Mouse (Mus musculus) MEL (cell line): Measurements from ENCODE around the gene Rad17. TPM values are rescaled to one million over a fixed set of nuclear protein-coding genes. Genes with fewer than 3 reads are reported as not detected.
A peak's percentile ranks its signal among the peaks of the same experiment; 100 is the strongest.

Source experiments
- DNase-seq: peaks from one replicate; pipeline ENCODE4 v3.0.0; 2011; ENCODE audit warnings: low read depth, low spot score
- H3K27ac ChIP-seq: 2 replicates; pipeline ENCODE4 v1.5.1; 2012; ENCODE audit warnings: low read depth, mild to moderate bottlenecking, control low read depth, low read length, moderate library complexity; ENCODE audit not compliant: control insufficient read depth
- H3K27me3 ChIP-seq, 2 experiments: fragments of 150-350 bp in 1 of 2; sonication (generic) in 1 of 2; 2 replicates each; pipeline ENCODE4 v1.6.1; 2012; ENCODE audit warnings: low read length in 2 of 2, mild to moderate bottlenecking in 2 of 2, improper control_type of control experiment in 1 of 2, moderate library complexity in 1 of 2; ENCODE audit not compliant: insufficient read depth in 2 of 2, control insufficient read depth in 1 of 2
- H3K36me3 ChIP-seq, 2 experiments: 2 replicates each; pipeline ENCODE4 v1.6.1; 2012 to 2014; ENCODE audit warnings: low read length in 2 of 2, improper control_type of control experiment in 1 of 2, inconsistent platforms in 1 of 2, mild to moderate bottlenecking in 1 of 2; ENCODE audit not compliant: insufficient read depth in 2 of 2, control insufficient read depth in 1 of 2
- H3K4me1 ChIP-seq, 2 experiments: fragments of 150-350 bp in 1 of 2; sonication (generic) in 1 of 2; 2 replicates each; pipeline ENCODE4 v1.6.1; 2012; ENCODE audit warnings: low read length in 2 of 2, improper control_type of control experiment in 1 of 2, mild to moderate bottlenecking in 1 of 2; ENCODE audit not compliant: insufficient read depth in 2 of 2, control insufficient read depth in 1 of 2
- H3K4me3 ChIP-seq, 2 experiments: fragments of 150-350 bp in 1 of 2; sonication (generic) in 1 of 2; 2 replicates each; pipeline ENCODE4 v1.5.1; 2012; ENCODE audit warnings: low read depth in 2 of 2, low read length in 2 of 2, mild to moderate bottlenecking in 2 of 2, moderate library complexity in 2 of 2, control low read depth in 1 of 2, improper control_type of control experiment in 1 of 2; ENCODE audit not compliant: control insufficient read depth in 1 of 2, insufficient read depth in 1 of 2
- H3K79me2 ChIP-seq: 2 replicates; pipeline ENCODE4 v1.6.1; 2012; ENCODE audit warnings: mild to moderate bottlenecking, low read length, moderate library complexity; ENCODE audit not compliant: control insufficient read depth, poor library complexity, insufficient read depth
- H3K9ac ChIP-seq: 2 replicates; pipeline ENCODE4 v1.6.1; 2012; ENCODE audit warnings: low read depth, mild to moderate bottlenecking, control low read depth, low read length, moderate library complexity; ENCODE audit not compliant: control insufficient read depth, poor library complexity, severe bottlenecking
- H3K9me3 ChIP-seq: fragments of 150-350 bp; sonication (generic); replicated peaks from 2 replicates; pipeline ENCODE4 v1.6.1; 2012; ENCODE audit warnings: mild to moderate bottlenecking, low read length, improper control_type of control experiment, moderate library complexity; ENCODE audit not compliant: insufficient read depth
- BHLHE40 ChIP-seq: IDR thresholded peaks from 2 replicates; pipeline ENCODE4 v1.6.1; 2012; ENCODE audit warnings: low read depth, mild to moderate bottlenecking, inconsistent platforms, low read length, improper control_type of control experiment, borderline replicate concordance
- CTCF ChIP-seq, 3 experiments: IDR thresholded peaks in 2 of 3; conservative IDR thresholded peaks in 1 of 3; 2 replicates each; pipeline ENCODE4 v1.5.1; 2011 to 2012; ENCODE audit warnings: low read length in 3 of 3, low read depth in 2 of 3, mild to moderate bottlenecking in 2 of 3, improper control_type of control experiment in 1 of 3, inconsistent platforms in 1 of 3, mixed read lengths in 1 of 3, moderate library complexity in 1 of 3; ENCODE audit not compliant: control insufficient read depth in 1 of 3, insufficient read depth in 1 of 3, poor library complexity in 1 of 3, severe bottlenecking in 1 of 3
- E2F4 ChIP-seq: IDR thresholded peaks from 2 replicates; pipeline ENCODE4 v1.6.1; 2011; ENCODE audit warnings: low read depth, low read length, improper control_type of control experiment, borderline replicate concordance
- EP300 ChIP-seq, 2 experiments: IDR thresholded peaks; 2 replicates each; pipeline ENCODE4 v1.6.1; 2011; ENCODE audit warnings: improper control_type of control experiment in 2 of 2, low read length in 2 of 2, low read depth in 1 of 2, mild to moderate bottlenecking in 1 of 2
- ETS1 ChIP-seq: IDR thresholded peaks from 2 replicates; pipeline ENCODE4 v1.6.1; 2012; ENCODE audit warnings: low read depth, mild to moderate bottlenecking, inconsistent platforms, low read length, improper control_type of control experiment, moderate library complexity
- GABPA ChIP-seq: IDR thresholded peaks from 2 replicates; pipeline ENCODE4 v1.6.1; 2012; ENCODE audit warnings: low read depth, mild to moderate bottlenecking, inconsistent platforms, low read length, improper control_type of control experiment, moderate library complexity
- GATA1 ChIP-seq: IDR thresholded peaks from 2 replicates; pipeline ENCODE4 v1.6.1; 2011; ENCODE audit warnings: low read depth, low read length, improper control_type of control experiment
- KAT2A ChIP-seq: conservative IDR thresholded peaks from 2 replicates; pipeline ENCODE4 v1.6.1; 2012; ENCODE audit warnings: low read depth, low read length, improper control_type of control experiment, inconsistent platforms
- MAFK ChIP-seq: IDR thresholded peaks from 2 replicates; pipeline ENCODE4 v1.6.1; 2011; ENCODE audit warnings: low read depth, mild to moderate bottlenecking, low read length, improper control_type of control experiment, borderline replicate concordance
- MAZ ChIP-seq: IDR thresholded peaks from 2 replicates; pipeline ENCODE4 v1.6.1; 2012; ENCODE audit warnings: low read depth, mild to moderate bottlenecking, inconsistent platforms, low read length, improper control_type of control experiment
- MXI1 ChIP-seq: IDR thresholded peaks from 2 replicates; pipeline ENCODE4 v1.6.1; 2011; ENCODE audit warnings: mild to moderate bottlenecking, low read depth, low read length, improper control_type of control experiment
- MYB ChIP-seq: IDR thresholded peaks from 2 replicates; pipeline ENCODE4 v1.6.1; 2011; ENCODE audit warnings: mild to moderate bottlenecking, low read depth, low read length, improper control_type of control experiment
- MYC ChIP-seq: IDR thresholded peaks from 2 replicates; pipeline ENCODE4 v1.6.1; 2011; ENCODE audit warnings: low read depth, mild to moderate bottlenecking, low read length, improper control_type of control experiment, moderate library complexity
- NELFE ChIP-seq: IDR thresholded peaks from 2 replicates; pipeline ENCODE4 v1.6.1; 2011; ENCODE audit warnings: low read depth, low read length, improper control_type of control experiment
- NRF1 ChIP-seq: IDR thresholded peaks from 2 replicates; pipeline ENCODE4 v1.6.1; 2014; ENCODE audit warnings: low read depth, mild to moderate bottlenecking, inconsistent platforms, low read length, improper control_type of control experiment, moderate library complexity; ENCODE audit not compliant: poor library complexity, insufficient read depth, severe bottlenecking
- POLR2A ChIP-seq, 2 experiments: IDR thresholded peaks; 2 replicates each; pipeline ENCODE4 v1.6.1; 2011 to 2012; ENCODE audit warnings: low read length in 2 of 2, mild to moderate bottlenecking in 2 of 2, control low read depth in 1 of 2, improper control_type of control experiment in 1 of 2, low read depth in 1 of 2, moderate library complexity in 1 of 2; ENCODE audit not compliant: control insufficient read depth in 1 of 2, insufficient read depth in 1 of 2, poor library complexity in 1 of 2
- RAD21 ChIP-seq: IDR thresholded peaks from 2 replicates; pipeline ENCODE4 v1.6.1; 2011; ENCODE audit warnings: mild to moderate bottlenecking, low read depth, low read length, improper control_type of control experiment
- SIN3A ChIP-seq: IDR thresholded peaks from 2 replicates; pipeline ENCODE4 v1.6.1; 2012; ENCODE audit warnings: low read length, improper control_type of control experiment, inconsistent platforms
- SMC3 ChIP-seq: IDR thresholded peaks from 2 replicates; pipeline ENCODE4 v1.6.1; 2011; ENCODE audit warnings: low read depth, low read length, improper control_type of control experiment
- TAL1 ChIP-seq: IDR thresholded peaks from 2 replicates; pipeline ENCODE4 v1.6.1; 2012; ENCODE audit warnings: mild to moderate bottlenecking, inconsistent platforms, low read length, moderate library complexity, mixed read lengths
- UBTF ChIP-seq: IDR thresholded peaks from 2 replicates; pipeline ENCODE4 v1.6.1; 2012; ENCODE audit warnings: low read depth, mild to moderate bottlenecking, inconsistent platforms, low read length, improper control_type of control experiment, moderate library complexity, borderline replicate concordance; ENCODE audit not compliant: insufficient read depth
- USF1 ChIP-seq: IDR thresholded peaks from 2 replicates; pipeline ENCODE4 v1.6.1; 2014; ENCODE audit warnings: low read depth, mild to moderate bottlenecking, inconsistent platforms, low read length, improper control_type of control experiment, moderate library complexity
- ZC3H11A ChIP-seq: IDR thresholded peaks from 2 replicates; pipeline ENCODE4 v1.6.1; 2012; ENCODE audit warnings: low read depth, mild to moderate bottlenecking, inconsistent platforms, low read length, improper control_type of control experiment
- ZMIZ1 ChIP-seq: IDR thresholded peaks from 2 replicates; pipeline ENCODE4 v1.6.1; 2012; ENCODE audit warnings: low read depth, mild to moderate bottlenecking, inconsistent platforms, low read length, improper control_type of control experiment, moderate library complexity
- ZNF384 ChIP-seq: IDR thresholded peaks from 2 replicates; pipeline ENCODE4 v1.6.1; 2012; ENCODE audit warnings: low read depth, mild to moderate bottlenecking, inconsistent platforms, low read length, improper control_type of control experiment
- polyA plus RNA-seq, 2 experiments: library from polyadenylated mRNA; stranded (reverse) in 1 of 2; unstranded in 1 of 2; fragments of >175 nt in 1 of 2; fragments of >200 nt in 1 of 2; gene quantifications; 2 replicates each; pipeline versions ENCODE4 v1.2.1 to v1.2.4; 2012; ENCODE audit warnings: low replicate concordance in 2 of 2, low read depth in 1 of 2; ENCODE audit not compliant: insufficient read length in 2 of 2, insufficient read depth in 1 of 2, missing spikeins in 1 of 2
- total RNA-seq: library from RNA; depleted of rRNA; stranded (reverse); fragments of 300-350 nt; gene quantifications from 2 replicates; pipeline ENCODE4 v1.2.3, GENCODE M21; 2012

Gene Rad17
- total and polyA plus RNA-seq, 3 experiments, result 21.7 to 31.2 TPM; not detected in 1

GRCm38 (mm10) chr13:100634106-100634691 is 16.7 kb downstream of the Rad17 start:
- peak; percentile 66 for DNase-seq
- Histone ChIP-seq H3K79me2 (no peaks in the 10 kb centered on the region), H3K36me3 (peaks cover 14 to 35% of the 10 kb centered on the region in 2 experiments), H3K4me3 (no peak overlapping the region), H3K27ac (no peak overlapping the region), H3K27me3 (no peaks in the 10 kb centered on the region), H3K4me1 (peaks cover 0 to 3% of the 10 kb centered on the region in 2 experiments; a peak in 1 of 4 replicates), H3K9ac (no peak overlapping the region), H3K9me3 (no peaks in the 10 kb centered on the region)
- TF ChIP-seq USF1 (no peak), SIN3A (no peak), NELFE (no peak), E2F4 (no peak), ZNF384 (peak; percentile 80), MXI1 (no peak), MYB (no peak), GATA1 (0 out of 2 replicates have a peak, but pooled peaks have one; percentile 23), RAD21 (no peak), MAZ (no peak), NRF1 (no peak), MAFK (no peak), KAT2A (no peak), SMC3 (no peak), CTCF (IDR thresholded peaks at IDR 0.05 in 2 of 3, conservative IDR thresholded peaks at IDR 0.05 in 1 of 3; ENCODE audit: control insufficient read depth in 1 of 3, insufficient read depth in 1 of 3, low read depth in 2 of 3, low read length in 3 of 3, poor library complexity in 1 of 3, severe bottlenecking in 1 of 3) (no peak), GABPA (no peak), EP300 (IDR thresholded peaks at IDR 0.05; ENCODE audit: low read depth in 1 of 2, low read length in 2 of 2) (no peak; a peak in 1 of 4 replicates), TAL1 (no peak), ZMIZ1 (no peak), ETS1 (peak; percentile 34; the same call in 1 of the 2 replicates)

GRCm38 (mm10) chr13:100622241-100622640 is 28.6 kb downstream of the Rad17 start:
- Histone ChIP-seq H3K36me3 (peaks cover 0 to 46% of the 10 kb centered on the region in 2 experiments; a peak in 2 of 4 replicates), H3K4me3 (no peak overlapping the region), H3K4me1 (no peaks in the 10 kb centered on the region), H3K9me3 (no peaks in the 10 kb centered on the region), H3K27me3 (no peaks in the 10 kb centered on the region), H3K9ac (no peak overlapping the region), H3K79me2 (no peaks in the 10 kb centered on the region), H3K27ac (no peak overlapping the region)
- no peak for TF ChIP-seq ETS1
- TF ChIP-seq GATA1, result no peak
- no peak for TF ChIP-seq KAT2A
- no peak for TF ChIP-seq BHLHE40
- no peak for TF ChIP-seq MYC
- no peak for TF ChIP-seq USF1
- TF ChIP-seq ZC3H11A, result no peak
- no peak for TF ChIP-seq TAL1
- TF ChIP-seq GABPA, result no peak
- TF ChIP-seq MYB, result no peak
- TF ChIP-seq POLR2A (IDR thresholded peaks at IDR 0.05; ENCODE audit: control insufficient read depth in 1 of 2, insufficient read depth in 1 of 2, low read depth in 1 of 2, low read length in 2 of 2, poor library complexity in 1 of 2), result no peak
- TF ChIP-seq ZNF384, result no peak
- TF ChIP-seq UBTF, result no peak
- DNase-seq, result no peak
